Mouse (Mus musculus) embryonic fibroblast, embryonic 13.5 days (primary cell): ENCODE measurements around the gene AI481877. TPM values are rescaled to one million over a fixed set of nuclear protein-coding genes. Genes with fewer than 3 reads are reported as not detected.

Source experiments
- H3K27ac ChIP-seq: 2 replicates; pipeline ENCODE4 v1.5.1; 2012; ENCODE audit warnings: low read length, control low read depth, inconsistent platforms; ENCODE audit not compliant: insufficient read depth
- H3K4me1 ChIP-seq: 2 replicates; pipeline ENCODE4 v1.6.1; 2011; ENCODE audit warnings: low read length; ENCODE audit not compliant: control insufficient read depth, insufficient read depth
- H3K4me3 ChIP-seq: 2 replicates; pipeline ENCODE4 v1.5.1; 2011; ENCODE audit warnings: mild to moderate bottlenecking, control low read depth, low read length; ENCODE audit not compliant: insufficient read depth
- CTCF ChIP-seq: IDR thresholded peaks from 2 replicates; pipeline ENCODE4 v1.5.1; 2011; ENCODE audit warnings: mild to moderate bottlenecking, control low read depth, low read length, moderate library complexity, borderline replicate concordance; ENCODE audit not compliant: insufficient read depth
- POLR2A ChIP-seq: IDR thresholded peaks from 2 replicates; pipeline ENCODE4 v1.6.1; 2011; ENCODE audit warnings: low read depth, mild to moderate bottlenecking, control low read depth, low read length, moderate library complexity
- polyA plus RNA-seq: library from polyadenylated mRNA; stranded (reverse); fragments of >200 nt; gene quantifications from 2 replicates; pipeline ENCODE4 v1.2.4, GENCODE M21; 2011; ENCODE audit warnings: low read depth; ENCODE audit not compliant: missing spikeins, insufficient read length

The AI481877 gene
- polyA plus RNA-seq, 1 experiment: not detected

DNA sequence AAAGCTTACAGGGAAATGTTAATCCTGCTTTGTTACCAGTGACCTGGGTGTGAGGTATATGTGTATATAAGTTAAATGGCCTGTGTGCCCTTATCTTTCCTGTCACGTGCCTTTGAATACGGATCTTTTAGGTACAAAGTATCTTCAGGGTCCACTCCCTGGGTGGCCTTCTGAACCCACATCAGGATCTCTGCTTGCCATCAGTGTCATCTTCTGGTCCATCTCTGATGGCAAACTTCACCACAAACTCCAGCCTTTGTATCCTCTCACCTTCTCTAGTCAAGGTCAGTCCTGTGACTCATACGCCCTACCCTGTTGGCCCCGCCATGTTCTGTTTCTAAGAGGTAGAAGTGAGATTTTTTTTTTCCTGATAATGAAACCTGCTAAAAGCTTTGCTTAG, 144.0 kb downstream of the AI481877 start, which contains the start of gene Dnajc25:
Gene Dnajc25, plus strand, starts transcription at position 301 of the 400 bp plus-strand sequence.
- H3K4me3 ChIP-seq: no peak within 1 kb of the TSS

More for the DNA sequence above, 144.0 kb downstream of the AI481877 start, which contains the start of gene Dnajc25:
- TF ChIP-seq POLR2A (no peak), CTCF (no peak)
- Histone ChIP-seq H3K4me1 (no peaks in the 10 kb centered on the region), H3K27ac (no peak within 1 kb of the TSS)

Other genes starting within 250 kb of the AI481877 start
- 103 and 129 TPM in 2 replicates for gene Ecpas, start 226.2 kb downstream of the AI481877 start, polyA plus RNA-seq
- gene Zkscan16, start 195.4 kb downstream of the AI481877 start, polyA plus RNA-seq: 1.1 TPM in 1 of 2 replicates, not detected in the other
- gene Ptgr1, start 151.9 kb downstream of the AI481877 start, polyA plus RNA-seq: 21.6 and 27.7 TPM in 2 replicates
- 24.9 and 30.3 TPM in 2 replicates for gene Dnajc25, start 143.9 kb downstream of the AI481877 start, polyA plus RNA-seq
- gene Gm20503, start 135.8 kb downstream of the AI481877 start, polyA plus RNA-seq: not detected in 2 replicates
- gene Gng10, start 103.9 kb downstream of the AI481877 start, polyA plus RNA-seq: 106 and 124 TPM in 2 replicates
- 87.0 and 107 TPM in 2 replicates for gene Ugcg, start 50.3 kb upstream of the AI481877 start, polyA plus RNA-seq